Mouse (Mus musculus) C2C12 (cell line): ENCODE results near the gene Kcnk2.

ENCODE experiments used
- CTCF ChIP-seq: IDR thresholded peaks from one replicate; pipeline ENCODE4 v1.5.1; 2011; ENCODE audit not compliant: control insufficient read depth, insufficient read depth, insufficient read length
- MYOG ChIP-seq: IDR thresholded peaks from one replicate; pipeline ENCODE4 v1.6.1; 2011; ENCODE audit not compliant: control insufficient read depth, insufficient read length; ENCODE audit errors: extremely low read depth

GRCm38 (mm10) chr1:189215131-189215530, 186.9 kb downstream of the Kcnk2 start:
- TF ChIP-seq CTCF: no peak
- TF ChIP-seq MYOG: no peak
